Comparison of ENCODE assay signal across 23 mouse cellular contexts in genomic region chr12:5182165-5182564, GRCm38 (mm10).
DNase-seq lines count a peak whose midpoint lies in the region; ATAC-seq and TF ChIP-seq lines count a peak whose summit lies in the region.
"Had no signal": no experiment of that assay in that cellular context is flagged by ENCODE, and none has a peak within 500 bp of the region (broad histone marks: within the 10 kb centered on the region; RNA-seq: fewer than 3 reads in every experiment).

No protein-coding gene starts in this region.

- peak overlapping the region; percentile 24; the same call in 1 of the 2 replicates for H3K27ac ChIP-seq in gastrocnemius, adult 2 months
- H3K27ac ChIP-seq in midbrain, postnatal 0 days (ENCODE audit: low read depth, low read length), result 0 out of 2 replicates have a peak overlapping the region, but pooled peaks have one; percentile 8
- no peak overlapping the region for H3K27ac ChIP-seq in midbrain, embryonic 16.5 days (ENCODE audit: low read length)
- H3K27ac ChIP-seq in liver, postnatal 0 days (ENCODE audit: low read depth), result no peak overlapping the region
- H3K27ac ChIP-seq: forebrain, embryonic 12.5 days; heart, adult 2 months; hindbrain, embryonic 15.5 days; kidney, postnatal 0 days; limb, embryonic 15.5 days; midbrain, embryonic 13.5 days had no signal

- H3K27me3 ChIP-seq in midbrain, postnatal 0 days (ENCODE audit: insufficient read depth, low read length), result no peaks in the 10 kb centered on the region
- H3K27me3 ChIP-seq in midbrain, embryonic 16.5 days (ENCODE audit: control insufficient read depth, insufficient read depth, low read depth, low read length), result no peaks in the 10 kb centered on the region
- no peaks in the 10 kb centered on the region for H3K27me3 ChIP-seq in liver, postnatal 0 days (ENCODE audit: insufficient read depth, low read length)
- H3K27me3 ChIP-seq: forebrain, embryonic 12.5 days; hindbrain, embryonic 15.5 days; limb, embryonic 15.5 days; midbrain, embryonic 13.5 days had no signal

- peak; percentile 8; the same call in 1 of the 2 replicates for ATAC-seq in midbrain, postnatal 0 days (ENCODE audit: low FRiP score)
- no peak for ATAC-seq in midbrain, embryonic 16.5 days
- no peak for ATAC-seq in liver, postnatal 0 days
- ATAC-seq: activated CD4-positive, CD25-positive, alpha-beta regulatory T cell, adult 4 months; intestine, postnatal 0 days had no signal

- 75% methylated on average over 4 of the region's 4 CpGs for WGBS in midbrain, postnatal 0 days
- 74% methylated on average over 4 of the region's 4 CpGs for WGBS in midbrain, embryonic 16.5 days
- 59% methylated on average over 4 of the region's 4 CpGs for WGBS in liver, postnatal 0 days (ENCODE audit: insufficient replicate concordance)

- H3K36me3 ChIP-seq in midbrain, postnatal 0 days (ENCODE audit: insufficient read depth, low read length), result no peaks in the 10 kb centered on the region
- H3K36me3 ChIP-seq in midbrain, embryonic 16.5 days (ENCODE audit: control insufficient read depth, insufficient read depth, low read length), result no peaks in the 10 kb centered on the region
- H3K36me3 ChIP-seq in liver, postnatal 0 days (replicated peaks; ENCODE audit: insufficient read depth, low read length), result no peaks in the 10 kb centered on the region
- H3K36me3 ChIP-seq: forebrain, embryonic 12.5 days; hindbrain, embryonic 15.5 days; midbrain, embryonic 13.5 days had no signal

- H3K4me3 ChIP-seq in gastrocnemius, adult 2 months, result no peak overlapping the region
- H3K4me3 ChIP-seq in midbrain, postnatal 0 days (ENCODE audit: low read depth, low read length), result no peak overlapping the region
- no peak overlapping the region for H3K4me3 ChIP-seq in midbrain, embryonic 16.5 days (ENCODE audit: low read depth, low read length)
- H3K4me3 ChIP-seq in liver, postnatal 0 days (ENCODE audit: low read depth, low read length), result no peak overlapping the region
- H3K4me3 ChIP-seq: forebrain, embryonic 12.5 days; heart, adult 2 months; hindbrain, embryonic 15.5 days; limb, embryonic 15.5 days; midbrain, embryonic 13.5 days; myocyte had no signal

- no peak overlapping the region for H3K9ac ChIP-seq in midbrain, postnatal 0 days (replicated peaks; ENCODE audit: low read length, poor library complexity, severe bottlenecking)
- H3K9ac ChIP-seq in midbrain, embryonic 16.5 days (ENCODE audit: low read depth, low read length), result no peak overlapping the region
- no peak overlapping the region for H3K9ac ChIP-seq in liver, postnatal 0 days (replicated peaks)
- H3K9ac ChIP-seq: forebrain, embryonic 12.5 days; hindbrain, embryonic 15.5 days; limb, embryonic 15.5 days; midbrain, embryonic 13.5 days had no signal

- no peak for TF ChIP-seq CTCF in gastrocnemius, adult 2 months (IDR thresholded peaks at IDR 0.05)
- no peak for TF ChIP-seq CTCF in midbrain, postnatal 0 days (IDR thresholded peaks at IDR 0.05)
- no peak for TF ChIP-seq CTCF in liver, postnatal 0 days (IDR thresholded peaks at IDR 0.05; ENCODE audit: low read depth)

- TF ChIP-seq EP300 in liver, postnatal 0 days (IDR thresholded peaks at IDR 0.05; ENCODE audit: low read depth), result no peak

- intact Hi-C loops in gastrocnemius, adult 2 months (cut with DNase I), result no loop called here

- H3K4me1 ChIP-seq in midbrain, postnatal 0 days (ENCODE audit: insufficient read depth, low read length), result peaks cover 9% of the 10 kb centered on the region; the same call in 1 of the 2 replicates
- peaks cover 14% of the 10 kb centered on the region; the same call in 1 of the 2 replicates for H3K4me1 ChIP-seq in midbrain, embryonic 16.5 days (ENCODE audit: control insufficient read depth, insufficient read depth, low read length)
- H3K4me1 ChIP-seq in liver, postnatal 0 days (ENCODE audit: insufficient read depth), result no peaks in the 10 kb centered on the region

- H3K9me3 ChIP-seq in midbrain, postnatal 0 days (ENCODE audit: low read length), result no peaks in the 10 kb centered on the region
- H3K9me3 ChIP-seq in midbrain, embryonic 16.5 days (replicated peaks; ENCODE audit: control insufficient read depth, low read length, poor library complexity, severe bottlenecking), result no peaks in the 10 kb centered on the region
- H3K9me3 ChIP-seq in liver, postnatal 0 days (ENCODE audit: low read length), result no peaks in the 10 kb centered on the region
- H3K9me3 ChIP-seq: forebrain, embryonic 12.5 days; hindbrain, embryonic 15.5 days; limb, embryonic 15.5 days; midbrain, embryonic 13.5 days had no signal

- peak; percentile 1 for DNase-seq in gastrocnemius, adult 2 months
- no peak for DNase-seq in gastrocnemius, postnatal 25 days
- no peak for DNase-seq in midbrain, postnatal 0 days (ENCODE audit: low spot score)
- peak; percentile 61 for DNase-seq in NIH3T3 (ENCODE audit: low read depth)
- DNase-seq in brain, adult 2 months (ENCODE audit: low read depth, low spot score), result peak; percentile 85
- DNase-seq in liver, postnatal 0 days, result no peak
- no peak for DNase-seq in spleen, postnatal 4 days (ENCODE audit: low spot score in 2 of 2)
- DNase-seq: cerebellum, adult 11-12 months; cerebellum, postnatal 14 days; gastrocnemius, postnatal 14 days; heart, adult 2 months; layer of hippocampus, postnatal 36 days; lung, postnatal 10 days; thymus, postnatal 25 days had no signal

- H3K4me2 ChIP-seq in midbrain, postnatal 0 days (ENCODE audit: low read depth, low read length, poor library complexity, severe bottlenecking), result no peak overlapping the region
- no peak overlapping the region for H3K4me2 ChIP-seq in midbrain, embryonic 16.5 days (ENCODE audit: low read length)
- H3K4me2 ChIP-seq in liver, postnatal 0 days (ENCODE audit: low read depth, low read length), result no peak overlapping the region
- H3K4me2 ChIP-seq: forebrain, embryonic 12.5 days; hindbrain, embryonic 15.5 days; limb, embryonic 15.5 days; midbrain, embryonic 13.5 days had no signal

Comparison
In these comparisons a context has a peak if more than half of its experiments do, and no peak if none do; other contexts are left out.
1. DNase-seq: peak in gastrocnemius, adult 2 months (single experiment), NIH3T3 (single experiment) and brain, adult 2 months (single experiment); none in gastrocnemius, postnatal 25 days (single experiment), midbrain, postnatal 0 days (single experiment), liver, postnatal 0 days (single experiment) and spleen, postnatal 4 days (0 of 2).
2. H3K27ac ChIP-seq: peak in gastrocnemius, adult 2 months (single experiment) and midbrain, postnatal 0 days (single experiment); none in midbrain, embryonic 16.5 days (single experiment) and liver, postnatal 0 days (single experiment).